Mouse (Mus musculus): ENCODE measurements at regions not wholly inside any gene's neighbourhood (a gene's known extent, or its start where the extent isn't known, plus 50 kb on each side); places are given as distances from the start of the nearest gene placed in this dataset.

DNA sequence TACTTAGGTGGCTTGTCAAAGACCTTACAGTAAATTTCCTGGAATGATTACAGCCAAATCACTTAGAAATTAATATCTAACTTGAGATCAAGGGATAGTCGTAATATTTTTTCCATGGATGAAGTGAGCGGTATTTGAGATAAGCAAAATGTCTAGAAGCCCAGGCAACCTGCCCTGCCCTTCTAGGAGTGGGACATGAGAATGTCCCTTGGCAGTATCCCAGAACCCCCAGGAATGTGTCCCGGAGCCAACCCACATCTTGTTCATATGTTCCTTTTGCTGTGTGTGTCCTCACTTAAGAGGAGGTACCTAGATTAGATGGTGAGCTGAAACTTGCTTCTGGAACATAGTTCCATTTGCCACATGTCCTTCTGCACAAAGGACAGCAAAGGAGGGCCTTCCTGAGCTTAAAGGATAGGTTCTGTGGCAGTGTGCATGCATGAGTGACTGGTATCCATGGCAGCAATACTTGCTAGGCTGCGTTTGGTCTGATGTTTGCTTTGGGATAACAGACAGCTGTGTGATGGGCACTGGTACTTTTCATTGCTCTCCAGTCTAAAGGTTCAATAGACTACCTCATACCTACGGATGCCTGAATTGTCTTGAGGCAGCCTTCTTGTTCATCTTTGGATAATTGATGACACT lies 231.0 kb upstream of the Krr1 start:
- no peak for DNase-seq (ENCODE audit: low read depth, low spot score)

DNA sequence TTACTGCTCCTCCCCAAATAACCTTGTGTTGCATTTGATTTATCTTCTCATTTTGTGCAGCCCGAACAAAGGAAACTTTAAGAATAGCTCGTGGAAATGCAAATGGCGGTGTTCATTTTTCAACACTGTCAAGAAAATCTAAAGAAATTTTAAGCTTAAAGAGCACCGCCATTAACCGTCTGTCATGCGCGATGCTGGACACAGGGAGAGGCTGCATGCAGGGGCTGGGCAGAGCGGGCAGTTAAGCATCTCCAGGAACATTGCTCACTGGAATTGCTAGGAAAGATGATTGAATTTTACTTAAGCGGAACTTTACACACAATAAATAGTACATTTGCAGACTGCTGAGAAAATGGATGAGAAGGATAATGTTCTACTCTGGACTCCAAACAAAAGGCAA lies 229.2 kb upstream of the Krr1 start:
- no peak for DNase-seq (ENCODE audit: low read depth, low spot score)

DNA sequence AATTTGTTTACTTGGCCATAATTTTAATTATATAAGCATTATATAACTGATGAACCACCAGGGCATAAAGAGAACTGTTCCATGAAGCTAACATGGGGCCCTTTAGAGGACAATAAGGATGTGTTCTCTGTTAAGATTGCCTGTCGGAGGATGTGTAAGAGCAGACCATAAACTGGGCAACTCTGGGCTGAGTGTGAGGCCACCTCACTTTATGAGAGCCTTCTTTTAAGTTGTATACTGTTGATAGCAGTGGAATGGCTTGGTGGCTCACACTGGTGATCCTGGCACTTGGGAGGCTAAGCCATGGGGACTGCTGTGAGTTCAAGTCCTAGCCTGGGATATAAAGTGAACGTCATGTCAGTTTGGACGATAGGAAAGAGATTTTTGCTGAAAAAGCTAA lies 227.3 kb upstream of the Krr1 start:
- DNase-seq (ENCODE audit: low read depth, low spot score): no peak

DNA sequence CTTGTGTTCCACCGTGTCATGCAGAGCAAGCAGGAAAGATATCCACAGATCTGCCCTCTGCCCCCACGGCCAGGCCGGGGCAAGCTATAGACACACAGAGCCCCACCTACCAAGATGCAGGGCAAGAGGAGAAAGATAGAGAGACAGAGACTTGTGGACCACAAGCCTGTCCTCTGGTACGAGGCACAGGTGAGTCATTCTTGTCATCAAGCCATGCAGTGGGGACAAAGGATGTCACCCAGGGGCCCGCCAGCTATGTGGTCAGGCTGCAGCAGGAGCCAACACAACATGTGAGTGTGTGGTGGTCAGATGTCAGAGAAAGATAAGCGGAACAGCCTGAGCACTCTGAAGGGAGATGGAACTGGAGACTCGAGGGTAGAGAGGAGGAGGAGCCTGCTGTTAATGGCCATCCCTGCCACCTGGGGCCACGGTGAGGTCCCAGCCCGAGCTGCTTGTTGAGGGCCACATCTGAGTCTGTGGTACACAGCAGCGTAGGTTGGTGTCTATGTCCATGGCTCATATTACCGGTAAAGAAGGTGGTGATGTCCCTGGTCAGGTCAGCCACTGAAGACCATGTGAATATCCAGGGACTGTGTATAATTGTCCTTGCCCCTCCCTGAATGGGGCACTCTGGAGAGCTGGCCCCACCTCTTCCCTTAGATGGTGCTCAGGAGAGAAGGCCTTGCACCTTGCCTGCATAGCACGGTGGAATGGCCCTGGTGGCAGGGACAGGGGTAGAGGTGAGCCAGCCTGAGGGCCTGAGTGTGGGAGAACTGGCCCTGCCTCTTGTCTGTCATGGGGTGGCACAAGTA lies 226.2 kb upstream of the Krr1 start:
- DNase-seq (ENCODE audit: low read depth, low spot score): no peak

DNA sequence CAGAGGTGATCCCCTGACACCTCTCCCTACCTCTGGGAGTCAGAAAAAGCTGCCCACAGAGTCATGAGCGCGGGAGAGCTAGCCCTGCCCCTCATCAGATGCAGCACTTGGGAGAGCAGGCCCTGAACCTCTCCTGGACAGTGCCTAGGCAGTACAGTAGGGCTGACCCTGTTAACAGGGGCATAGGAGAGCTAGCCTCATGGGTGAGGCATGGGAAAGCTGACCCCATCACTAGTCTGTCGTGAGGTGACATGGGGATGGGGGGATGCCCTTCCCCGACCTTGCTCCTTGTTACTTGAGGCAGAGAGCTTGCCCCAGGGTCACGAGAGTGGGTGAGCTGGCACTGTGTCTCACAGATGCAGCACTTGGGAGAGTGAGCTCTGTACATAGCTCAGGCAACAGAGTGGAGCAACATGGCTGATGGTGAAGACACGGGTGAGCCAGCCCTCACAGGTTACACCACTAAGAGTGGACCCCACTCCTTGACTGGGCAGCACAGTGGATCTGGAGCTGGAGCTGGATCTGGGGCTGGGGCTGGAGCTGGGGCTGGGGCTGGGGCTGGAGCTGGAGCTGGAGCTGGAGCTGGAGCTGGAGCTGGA lies 225.5 kb upstream of the Krr1 start:
- DNase-seq (ENCODE audit: low read depth, low spot score): no peak

DNA sequence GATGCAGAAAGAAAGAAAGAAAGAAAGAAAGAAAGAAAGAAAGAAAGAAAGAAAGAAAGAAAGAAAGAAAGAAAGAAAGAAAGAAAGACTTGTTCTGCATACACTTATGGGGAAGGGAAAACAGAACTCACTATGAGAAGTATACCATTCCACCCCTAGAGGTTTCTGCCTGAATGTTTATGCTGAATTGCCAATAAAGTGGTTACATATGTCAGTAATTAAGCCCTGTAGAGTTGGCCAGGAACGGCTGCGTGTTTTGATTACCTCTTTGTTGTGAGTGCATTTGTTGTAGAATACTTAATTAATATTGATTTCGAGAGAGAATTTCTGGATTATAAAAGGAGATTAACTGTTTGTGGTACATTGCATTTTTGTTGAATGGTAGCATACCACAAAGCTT lies 224.0 kb upstream of the Krr1 start:
- DNase-seq (ENCODE audit: low read depth, low spot score): no peak

DNA sequence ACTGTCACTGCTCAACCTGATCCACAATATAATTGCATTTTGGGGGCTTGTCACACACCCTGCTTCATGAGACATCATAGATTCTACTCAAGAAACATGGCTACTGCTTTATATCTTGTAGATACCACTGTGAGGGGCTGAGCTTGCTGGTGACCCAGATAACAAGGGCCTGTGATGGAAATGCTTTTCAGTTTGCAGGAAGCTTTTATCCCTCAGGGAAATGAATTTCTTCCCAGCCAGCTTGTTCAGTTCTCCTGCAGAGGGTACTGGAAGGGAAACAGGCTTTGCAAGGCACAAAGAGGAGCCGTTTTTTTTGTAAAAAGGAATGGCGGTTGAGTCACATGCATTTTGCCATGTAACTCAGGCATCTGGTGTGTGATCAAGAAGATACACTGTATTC lies 218.8 kb upstream of the Krr1 start:
- no peak for DNase-seq (ENCODE audit: low read depth, low spot score)

DNA sequence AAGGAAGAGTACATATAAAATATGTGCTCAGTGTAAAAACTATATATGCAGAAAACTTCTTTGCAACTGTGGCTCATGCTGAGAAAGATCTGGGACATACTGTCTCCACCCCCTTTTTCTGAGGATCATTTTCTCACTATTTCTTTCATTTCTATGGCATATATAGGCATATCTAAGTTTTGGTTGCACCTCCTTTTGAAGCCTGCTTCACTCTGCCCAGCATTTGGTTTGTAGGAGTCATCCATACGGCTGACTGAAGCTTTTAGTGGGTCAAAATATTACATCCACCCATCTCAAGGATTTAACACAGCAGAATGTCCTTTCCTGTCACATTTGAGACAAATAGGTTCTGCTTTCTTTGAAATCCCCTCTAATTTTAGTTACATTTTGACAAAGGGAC lies 216.5 kb upstream of the Krr1 start:
- no peak for DNase-seq (ENCODE audit: low read depth, low spot score)

DNA sequence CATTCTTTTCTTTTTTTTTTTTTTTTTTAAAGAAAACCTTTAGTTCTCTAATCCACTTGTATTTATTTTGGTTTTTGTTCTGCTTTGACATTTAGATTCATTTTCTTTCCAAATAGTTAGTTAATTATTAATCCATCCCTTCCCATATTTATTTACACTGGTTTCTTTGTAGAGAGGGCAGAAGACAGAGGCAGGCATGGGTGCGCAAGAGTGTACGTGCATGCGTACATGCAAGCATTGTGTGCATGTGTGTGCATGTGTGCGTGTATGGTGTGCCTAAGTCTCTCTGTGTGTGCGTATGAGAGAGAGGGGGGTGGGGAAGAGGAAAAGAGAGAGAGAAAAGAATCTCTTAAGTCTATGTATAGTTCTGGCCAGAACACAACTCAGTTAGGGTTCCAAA lies 215.9 kb upstream of the Krr1 start:
- DNase-seq (ENCODE audit: low read depth, low spot score): no peak

DNA sequence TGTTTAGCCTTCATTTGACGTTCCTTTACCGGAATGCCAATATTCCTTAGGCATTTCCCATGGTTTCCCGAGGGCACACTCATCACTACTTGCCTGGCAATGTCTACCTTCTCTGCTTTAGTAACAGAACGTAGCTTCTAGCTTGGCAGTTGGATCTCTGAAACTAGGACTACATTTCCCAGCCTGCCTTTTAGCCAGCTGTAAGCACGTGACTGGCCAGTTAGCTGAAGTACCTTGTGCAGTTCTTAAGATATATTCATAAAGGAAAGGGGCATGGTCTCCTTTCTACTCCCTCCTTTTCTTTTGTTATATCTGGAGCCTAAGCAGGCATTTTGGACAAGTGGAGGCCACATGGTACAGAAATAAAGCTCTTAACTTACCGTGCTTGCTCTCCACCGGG lies 214.8 kb upstream of the Krr1 start:
- no peak for DNase-seq (ENCODE audit: low read depth, low spot score)

DNA sequence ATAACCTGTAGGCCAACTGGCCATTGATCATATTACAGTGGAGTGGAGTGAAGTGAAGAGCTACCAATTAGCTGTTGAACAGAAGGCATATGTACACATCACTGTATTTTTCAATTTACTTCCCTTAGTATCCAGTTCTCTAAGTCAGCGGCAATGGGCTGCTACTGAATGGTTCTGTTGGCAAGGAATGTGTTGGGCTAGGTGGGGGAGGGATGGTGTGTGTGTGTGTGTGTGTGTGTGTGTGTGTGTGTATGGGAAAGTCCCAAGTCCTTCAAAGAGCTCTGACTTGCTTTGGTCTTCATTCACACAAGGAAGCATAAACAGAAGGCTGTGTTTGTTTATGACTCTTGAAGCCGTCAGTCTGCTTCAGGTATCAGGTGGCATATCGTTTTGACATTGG lies 213.0 kb upstream of the Krr1 start:
- DNase-seq (ENCODE audit: low read depth, low spot score): no peak

DNA sequence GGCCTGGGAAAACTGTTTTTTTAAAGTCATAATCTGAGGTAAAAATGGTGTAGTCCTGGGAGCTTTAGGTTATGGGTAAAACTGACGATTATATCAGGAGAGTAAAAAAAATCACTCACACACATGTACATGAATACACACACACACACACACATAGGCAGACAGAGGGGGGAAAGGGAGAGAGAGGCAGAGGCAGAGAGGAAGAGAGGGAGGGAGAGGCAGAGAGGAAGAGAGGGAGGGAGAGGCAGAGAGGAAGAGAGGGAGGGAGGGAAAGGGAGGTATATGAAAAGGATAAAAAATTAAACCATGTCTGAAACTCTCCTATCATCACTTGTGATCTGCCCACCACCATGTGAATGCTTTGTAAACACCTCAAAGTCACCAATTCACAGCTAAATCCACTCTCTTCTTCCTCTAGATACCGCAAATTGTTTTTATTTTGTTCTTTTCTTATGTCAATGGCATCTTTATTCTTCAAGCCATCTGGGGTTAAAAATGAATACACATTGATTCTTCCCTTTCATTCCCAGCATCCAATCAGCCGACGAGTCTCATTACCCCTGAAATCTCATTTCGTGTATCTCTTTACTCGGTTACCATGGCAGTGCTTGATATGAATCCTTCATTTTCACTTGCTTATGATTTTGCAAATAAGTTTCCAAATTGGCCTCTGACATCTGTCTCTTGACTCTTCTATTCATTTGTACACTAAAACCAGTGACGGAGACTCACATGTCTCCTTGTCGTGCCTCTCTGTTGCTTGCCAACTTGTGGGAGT lies 209.5 kb upstream of the Krr1 start:
- no peak for DNase-seq (ENCODE audit: low read depth, low spot score)

DNA sequence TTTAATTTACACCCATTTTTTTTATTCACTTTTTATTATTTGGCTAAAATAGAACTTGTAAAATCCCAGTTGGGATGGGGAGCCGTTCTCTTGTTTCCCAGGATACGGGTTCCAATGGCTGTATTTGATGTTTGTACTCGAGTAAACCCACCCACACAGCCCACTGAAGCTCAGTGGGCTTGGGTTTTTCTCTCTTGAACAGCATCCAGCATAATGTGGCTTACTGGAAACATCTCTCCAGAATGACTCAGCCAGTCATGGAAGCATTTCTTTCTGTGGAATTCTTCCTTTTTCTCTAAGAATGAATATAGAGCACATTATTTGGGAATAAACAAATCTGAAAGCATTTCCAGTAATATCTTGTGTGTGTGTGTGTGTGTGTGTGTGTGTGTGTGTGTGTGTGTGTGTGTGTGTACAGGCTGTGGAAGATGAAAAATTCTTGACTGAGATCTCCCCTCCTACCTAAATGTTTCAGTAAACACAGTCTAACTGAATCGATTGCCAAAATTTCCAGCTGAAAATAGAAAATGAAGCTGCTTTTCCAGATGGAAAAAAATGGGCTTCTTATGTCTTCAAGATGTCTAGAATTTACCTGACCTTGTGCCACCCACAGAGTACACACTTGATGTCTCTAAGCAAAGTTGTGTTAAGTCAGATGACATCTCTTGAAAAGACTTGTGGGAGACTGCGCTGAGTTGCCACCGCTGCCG lies 205.3 kb upstream of the Krr1 start:
- DNase-seq (ENCODE audit: low read depth, low spot score): no peak

DNA sequence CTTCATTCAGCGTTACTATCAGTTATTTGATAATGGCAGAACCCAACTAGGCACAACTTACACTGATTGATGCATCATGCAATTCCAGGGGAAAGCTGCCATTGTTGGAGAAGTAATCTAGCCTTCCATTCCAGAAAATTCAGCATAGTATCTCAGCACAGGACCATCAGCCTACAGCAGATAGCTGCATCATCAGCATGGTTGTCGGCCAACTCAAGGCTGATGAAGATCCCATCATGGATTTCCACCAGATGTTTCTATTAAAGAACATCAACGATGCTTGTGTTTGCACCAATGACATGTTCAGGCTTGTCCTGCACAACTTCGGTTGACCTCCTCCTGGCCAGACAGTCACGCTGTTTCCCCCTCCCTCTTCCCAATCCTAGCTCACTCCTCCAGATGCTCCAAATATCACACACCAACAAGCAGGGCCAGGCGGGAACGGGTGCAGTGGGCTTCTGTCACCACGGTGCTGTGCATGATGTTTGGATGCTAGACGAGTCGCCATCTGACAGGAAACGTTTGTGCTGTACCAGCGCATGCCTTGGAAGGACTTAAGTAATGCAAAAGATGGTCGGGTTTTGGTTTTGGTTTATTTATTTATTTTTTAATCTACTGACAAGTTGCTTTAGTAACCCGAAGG lies 204.5 kb upstream of the Krr1 start:
- no peak for DNase-seq (ENCODE audit: low read depth, low spot score)

DNA sequence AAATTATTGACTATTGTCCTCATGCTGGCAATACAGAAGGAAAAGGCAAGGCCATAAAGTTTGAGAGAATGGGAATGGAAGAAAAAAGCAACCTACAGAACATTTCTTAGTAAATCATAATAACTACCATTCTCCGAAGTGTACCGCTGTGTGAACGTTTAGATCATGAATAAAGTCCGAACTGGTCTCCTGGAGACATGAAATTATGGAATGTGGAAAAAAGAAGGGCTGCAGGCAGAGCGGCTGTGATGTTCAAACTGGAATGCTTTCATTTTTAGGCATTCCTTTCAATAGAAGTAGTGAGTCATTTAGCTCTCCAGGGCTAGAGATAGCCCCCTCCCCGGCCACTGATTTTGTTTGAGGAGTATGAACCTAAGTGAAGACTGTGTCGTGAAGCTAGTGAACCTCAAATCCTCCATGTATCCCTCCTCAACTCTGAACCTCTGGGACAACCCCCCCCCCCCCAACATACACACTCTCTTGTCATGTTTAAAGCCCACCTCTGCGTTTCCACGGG lies 202.9 kb upstream of the Krr1 start:
- DNase-seq (ENCODE audit: low read depth, low spot score): no peak

DNA sequence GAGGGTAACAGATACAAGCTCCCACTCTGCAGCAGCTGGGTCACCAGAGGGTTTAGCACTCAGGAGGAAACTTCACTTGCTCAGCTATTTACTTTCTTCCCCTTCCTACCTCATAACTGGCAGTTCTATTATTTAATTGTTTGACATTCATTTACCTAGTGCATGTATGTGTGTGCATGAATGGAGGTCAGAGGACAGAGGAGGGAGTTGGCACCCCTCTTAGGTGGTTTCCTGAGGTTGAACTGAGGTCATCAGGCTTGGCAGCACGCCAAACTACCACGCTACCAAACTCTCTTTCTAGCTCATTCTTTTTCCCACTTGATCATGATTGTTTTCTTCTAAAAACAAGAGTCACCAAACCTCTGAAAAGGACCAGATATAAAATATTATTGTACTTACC lies 202.4 kb upstream of the Krr1 start:
- DNase-seq (ENCODE audit: low read depth, low spot score): no peak

DNA sequence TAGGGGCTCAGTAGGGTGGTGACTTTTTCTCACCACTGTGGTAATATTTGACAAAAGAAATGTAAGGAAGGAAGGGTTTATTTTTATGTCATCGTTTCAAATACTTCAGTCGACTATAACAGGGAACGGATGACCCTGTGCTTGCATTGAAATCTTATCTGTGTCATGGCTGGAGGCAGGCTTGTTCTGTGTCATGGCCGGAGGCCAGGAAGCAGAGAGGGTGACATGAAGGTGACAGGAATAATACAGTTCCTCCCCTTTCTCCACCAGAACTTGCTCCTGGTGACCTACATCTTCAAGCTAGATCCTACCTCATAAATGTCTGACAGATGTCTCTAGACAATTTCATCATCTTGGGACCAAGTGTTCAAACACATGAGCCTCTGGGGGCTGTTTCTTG lies 201.5 kb upstream of the Krr1 start:
- DNase-seq (ENCODE audit: low read depth, low spot score): no peak

DNA sequence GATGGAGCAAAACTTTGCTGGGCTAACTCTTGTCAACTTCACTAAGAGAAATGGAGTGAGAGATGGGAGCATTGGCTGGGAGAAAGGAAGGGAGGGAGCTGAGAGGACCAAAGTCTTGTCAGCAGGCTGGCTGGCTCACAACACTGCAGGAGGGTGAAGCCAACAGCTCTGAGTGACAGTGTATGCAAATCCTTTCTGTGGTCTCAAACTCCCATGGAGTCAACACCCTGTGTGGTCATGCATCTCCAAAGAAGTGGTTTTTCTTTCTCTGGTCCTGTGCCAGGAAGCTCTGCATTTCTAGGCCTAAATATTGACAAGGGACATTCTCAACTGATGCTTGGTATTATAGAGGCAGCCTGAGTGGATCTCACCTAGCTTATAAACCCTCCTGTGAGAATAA lies 194.9 kb upstream of the Krr1 start:
- DNase-seq (ENCODE audit: low read depth, low spot score): no peak

DNA sequence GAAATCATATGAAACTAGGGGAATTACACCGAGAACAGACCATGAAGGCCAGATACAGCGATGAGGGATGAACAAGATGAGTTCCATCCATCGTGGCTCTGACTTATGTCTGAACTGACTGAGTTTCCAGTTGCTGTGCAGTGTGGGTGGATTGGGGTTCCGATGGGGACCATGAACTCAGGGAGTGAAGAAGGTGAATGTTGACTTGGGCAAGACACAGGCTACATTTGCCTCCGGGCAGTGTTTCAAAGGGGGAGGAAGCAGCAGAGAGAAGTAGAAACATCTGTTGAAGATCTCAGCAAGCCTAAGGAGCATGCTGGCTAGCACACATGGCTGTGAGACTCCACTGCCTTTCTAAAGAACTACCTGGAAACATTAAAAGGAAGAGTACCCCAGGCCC lies 194.4 kb upstream of the Krr1 start:
- DNase-seq (ENCODE audit: low read depth, low spot score): no peak

DNA sequence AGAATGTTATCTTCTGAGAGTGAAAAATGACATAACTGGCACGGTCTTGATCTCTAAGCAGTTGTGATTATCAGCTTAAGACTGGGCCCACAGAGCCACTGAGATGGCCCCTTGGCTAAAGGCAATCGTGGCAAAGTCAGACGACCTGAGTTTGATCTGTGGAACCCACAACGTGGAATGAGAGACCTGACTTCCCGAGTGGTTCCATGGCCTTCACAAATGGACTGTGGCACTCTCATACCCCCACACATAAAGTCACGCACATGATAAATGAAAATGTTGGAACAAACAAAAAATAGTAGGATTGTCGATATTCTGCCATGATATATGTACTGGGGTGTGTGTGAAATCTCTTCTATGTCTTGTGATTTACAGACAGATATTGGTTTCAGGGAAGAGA lies 192.5 kb upstream of the Krr1 start:
- no peak for DNase-seq (ENCODE audit: low read depth, low spot score)

DNA sequence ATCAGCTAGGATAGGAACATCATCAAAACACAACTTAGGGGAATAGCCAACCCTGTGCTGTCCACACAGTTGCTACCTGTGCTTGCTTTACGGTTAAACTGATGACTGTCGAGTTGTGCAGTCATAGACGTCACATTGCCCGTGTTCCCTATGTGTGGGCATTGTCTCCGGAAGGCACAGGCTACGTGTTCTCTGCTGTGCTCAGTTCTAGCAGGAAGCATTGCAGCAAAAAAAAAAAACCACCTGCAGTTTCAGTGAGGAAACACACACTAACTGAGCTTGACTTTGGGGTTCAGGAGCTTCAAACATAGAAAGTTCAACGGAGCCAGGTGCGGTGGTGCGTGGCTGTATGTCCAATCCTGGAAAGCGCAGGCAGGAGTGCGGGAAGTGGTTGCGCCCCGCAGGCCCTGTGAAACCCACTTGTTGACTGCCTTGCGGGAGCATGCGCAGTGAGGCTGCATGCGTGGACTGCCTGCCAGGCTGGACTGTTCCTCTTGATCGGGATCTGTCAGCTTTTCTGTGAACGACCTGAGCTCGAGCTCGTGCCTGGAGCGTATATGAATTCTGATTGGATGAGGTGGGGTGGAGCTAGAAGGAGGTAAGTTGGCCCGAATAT lies 190.2 kb upstream of the Krr1 start:
- no peak for DNase-seq (ENCODE audit: low read depth, low spot score)

Measured in c-Kit-negative CD71-positive TER-119-positive erythroid progenitor cells, embryonic 14.5 days (primary cell).